Mouse (Mus musculus): ENCODE measurements around the gene Ttc3. TPM values are rescaled to one million over a fixed set of nuclear protein-coding genes. Genes with fewer than 3 reads are reported as not detected.

Ttc3 gene
- polyA plus RNA-seq, 1 experiment = 7.4 TPM

DNA sequence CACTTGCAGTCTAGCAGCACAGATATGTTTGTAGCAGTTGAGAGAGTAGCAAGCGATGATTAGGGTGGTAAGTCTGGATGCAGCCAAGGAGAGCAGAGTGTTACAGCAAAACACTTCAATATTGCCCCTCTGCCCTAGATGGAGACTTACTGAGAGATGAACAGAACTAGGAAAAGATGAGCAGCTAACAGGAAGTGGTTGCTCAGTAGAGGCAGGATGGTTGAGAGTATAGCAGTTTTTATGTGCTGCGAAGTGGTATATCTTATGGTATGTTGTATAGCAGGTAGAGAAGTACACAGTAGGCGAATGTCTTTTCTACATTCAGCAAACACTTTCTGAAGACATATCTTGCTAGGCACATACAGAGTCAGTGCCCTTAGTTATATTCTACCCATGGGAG lies 12.9 kb downstream of the Ttc3 start:
- Histone ChIP-seq H3K4me1 (ENCODE audit: control insufficient read depth, insufficient read depth, insufficient read length, low read length) (no peaks in the 10 kb centered on the region), H3K27me3 (ENCODE audit: control insufficient read depth, insufficient read depth, low read length) (no peaks in the 10 kb centered on the region), H3K27ac (ENCODE audit: insufficient read depth, low read depth, low read length) (no peak overlapping the region), H3K36me3 (ENCODE audit: control insufficient read depth, insufficient read depth, low read length) (no peaks in the 10 kb centered on the region), H3K4me3 (ENCODE audit: low read depth, low read length) (no peak overlapping the region)
- TF ChIP-seq CTCF (IDR thresholded peaks at IDR 0.05; ENCODE audit: extremely low read depth, insufficient read length, insufficient replicate concordance, low read depth, low read length) = no peak
- no peak for TF ChIP-seq POLR2A (IDR thresholded peaks at IDR 0.05; ENCODE audit: low read depth, low read length)
- 93% methylated on average over 3 of the region's 3 CpGs for WGBS

DNA sequence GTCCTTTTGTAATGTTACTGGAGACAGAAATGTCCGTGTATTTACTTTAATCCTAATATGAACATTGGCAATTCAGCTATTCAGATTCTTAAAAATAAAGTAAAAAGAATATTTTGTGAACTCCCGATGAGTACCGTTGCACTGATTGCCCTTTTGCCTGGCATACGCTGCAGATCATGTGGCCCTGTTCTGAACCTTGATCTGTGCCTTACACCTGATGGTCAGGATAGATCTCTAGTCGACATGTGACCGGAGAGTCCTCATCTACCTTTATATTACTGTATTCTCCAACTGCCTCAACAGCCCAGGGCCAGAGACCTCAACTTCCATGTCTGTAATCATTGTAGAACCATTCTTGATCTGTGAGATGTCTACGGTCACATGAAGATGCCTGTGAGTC lies 17.3 kb downstream of the Ttc3 start:
- Histone ChIP-seq H3K27me3 (ENCODE audit: control insufficient read depth, insufficient read depth, low read length) (no peaks in the 10 kb centered on the region), H3K27ac (ENCODE audit: insufficient read depth, low read depth, low read length) (no peak overlapping the region), H3K4me3 (ENCODE audit: low read depth, low read length) (no peak overlapping the region), H3K4me1 (ENCODE audit: control insufficient read depth, insufficient read depth, insufficient read length, low read length) (no peaks in the 10 kb centered on the region), H3K36me3 (ENCODE audit: control insufficient read depth, insufficient read depth, low read length) (no peaks in the 10 kb centered on the region; the same call in 1 of the 2 replicates)
- TF ChIP-seq POLR2A (IDR thresholded peaks at IDR 0.05; ENCODE audit: low read depth, low read length) (no peak), CTCF (IDR thresholded peaks at IDR 0.05; ENCODE audit: extremely low read depth, insufficient read length, insufficient replicate concordance, low read depth, low read length) (no peak)
- WGBS = 70% methylated on average over 7 of the region's 7 CpGs

DNA sequence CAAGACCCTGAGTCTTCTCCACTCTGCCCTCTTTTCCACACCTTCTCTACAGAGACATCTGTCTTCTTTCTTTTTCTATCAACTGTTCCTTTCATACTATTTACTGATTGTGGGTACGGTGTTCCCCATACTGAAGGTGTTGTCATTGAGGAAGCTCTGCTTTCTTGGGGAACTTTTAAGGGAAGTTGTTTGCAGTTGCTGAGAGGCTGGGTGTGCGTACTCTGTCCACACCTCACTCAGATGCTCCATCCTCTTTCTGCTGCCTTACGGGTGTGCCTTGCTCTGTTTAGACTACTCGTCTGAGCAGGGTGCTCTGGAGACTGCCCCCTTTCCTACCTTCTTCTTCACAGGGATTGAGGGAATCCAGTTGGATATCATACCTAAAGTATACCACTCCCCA lies 21.9 kb downstream of the Ttc3 start:
- 79% methylated on average over 4 of the region's 4 CpGs for WGBS
- H3K4me3 ChIP-seq (ENCODE audit: low read depth, low read length) = no peak overlapping the region
- peaks cover 2% of the 10 kb centered on the region; the same call in 1 of the 2 replicates for H3K4me1 ChIP-seq (ENCODE audit: control insufficient read depth, insufficient read depth, insufficient read length, low read length)
- H3K27ac ChIP-seq (ENCODE audit: insufficient read depth, low read depth, low read length) = no peak overlapping the region
- peaks cover 6% of the 10 kb centered on the region for H3K36me3 ChIP-seq (ENCODE audit: control insufficient read depth, insufficient read depth, low read length)
- TF ChIP-seq CTCF (IDR thresholded peaks at IDR 0.05; ENCODE audit: extremely low read depth, insufficient read length, insufficient replicate concordance, low read depth, low read length) (no peak), POLR2A (IDR thresholded peaks at IDR 0.05; ENCODE audit: low read depth, low read length) (no peak)
- no peaks in the 10 kb centered on the region for H3K27me3 ChIP-seq (ENCODE audit: control insufficient read depth, insufficient read depth, low read length)

DNA sequence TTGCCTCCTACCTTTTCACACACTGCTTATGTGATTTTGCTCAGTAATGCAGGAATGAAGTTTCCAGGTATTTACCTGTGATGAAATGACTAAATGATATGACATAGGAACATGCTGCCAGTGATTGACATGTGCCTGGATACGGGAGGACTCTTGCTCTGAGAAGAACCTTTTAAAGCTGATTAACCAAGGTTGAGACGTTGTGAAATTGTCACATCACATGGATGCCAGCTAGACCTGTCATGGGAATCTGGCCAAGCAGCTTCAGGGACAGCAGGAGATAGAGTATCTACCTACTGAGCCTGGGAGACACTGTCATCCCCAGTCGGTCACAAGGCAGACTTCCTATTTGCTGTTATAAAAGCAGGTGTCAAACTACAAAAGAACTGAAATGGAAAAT lies 24.6 kb downstream of the Ttc3 start:
- peaks cover 2% of the 10 kb centered on the region; the same call in 1 of the 2 replicates for H3K4me1 ChIP-seq (ENCODE audit: control insufficient read depth, insufficient read depth, insufficient read length, low read length)
- no peak overlapping the region for H3K4me3 ChIP-seq (ENCODE audit: low read depth, low read length)
- no peak overlapping the region for H3K27ac ChIP-seq (ENCODE audit: insufficient read depth, low read depth, low read length)
- TF ChIP-seq CTCF (IDR thresholded peaks at IDR 0.05; ENCODE audit: extremely low read depth, insufficient read length, insufficient replicate concordance, low read depth, low read length) (no peak), POLR2A (IDR thresholded peaks at IDR 0.05; ENCODE audit: low read depth, low read length) (no peak)
- H3K36me3 ChIP-seq (ENCODE audit: control insufficient read depth, insufficient read depth, low read length) = peaks cover 6% of the 10 kb centered on the region
- WGBS = 74% methylated on average over 3 of the region's 3 CpGs
- no peaks in the 10 kb centered on the region for H3K27me3 ChIP-seq (ENCODE audit: control insufficient read depth, insufficient read depth, low read length)

DNA sequence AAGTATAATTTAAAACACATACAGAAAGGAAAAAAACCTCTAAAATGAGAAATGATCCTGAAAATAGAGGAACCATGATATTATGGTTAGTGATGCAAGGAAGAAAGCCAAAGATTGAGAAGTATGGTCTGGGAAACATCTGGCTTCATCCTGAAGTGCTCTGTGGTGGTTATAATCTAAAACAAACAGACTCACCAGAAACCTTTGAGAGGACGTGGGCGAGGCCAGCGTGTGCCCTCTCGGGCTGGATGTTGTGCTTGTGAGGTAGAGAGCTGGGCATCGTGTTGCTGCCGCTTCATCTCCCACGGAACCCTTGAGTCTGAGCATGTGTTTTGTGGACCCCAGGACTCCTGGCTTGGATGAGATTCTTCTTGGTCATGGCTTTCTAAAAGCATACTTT lies 26.2 kb downstream of the Ttc3 start:
- Histone ChIP-seq H3K4me3 (ENCODE audit: low read depth, low read length) (no peak overlapping the region), H3K27me3 (ENCODE audit: control insufficient read depth, insufficient read depth, low read length) (no peaks in the 10 kb centered on the region), H3K4me1 (ENCODE audit: control insufficient read depth, insufficient read depth, insufficient read length, low read length) (peaks cover 2% of the 10 kb centered on the region; the same call in 1 of the 2 replicates), H3K36me3 (ENCODE audit: control insufficient read depth, insufficient read depth, low read length) (peaks cover 6% of the 10 kb centered on the region), H3K27ac (ENCODE audit: insufficient read depth, low read depth, low read length) (no peak overlapping the region)
- 47% methylated on average over 7 of the region's 7 CpGs for WGBS
- TF ChIP-seq CTCF (IDR thresholded peaks at IDR 0.05; ENCODE audit: extremely low read depth, insufficient read length, insufficient replicate concordance, low read depth, low read length) = no peak
- no peak for TF ChIP-seq POLR2A (IDR thresholded peaks at IDR 0.05; ENCODE audit: low read depth, low read length)

DNA sequence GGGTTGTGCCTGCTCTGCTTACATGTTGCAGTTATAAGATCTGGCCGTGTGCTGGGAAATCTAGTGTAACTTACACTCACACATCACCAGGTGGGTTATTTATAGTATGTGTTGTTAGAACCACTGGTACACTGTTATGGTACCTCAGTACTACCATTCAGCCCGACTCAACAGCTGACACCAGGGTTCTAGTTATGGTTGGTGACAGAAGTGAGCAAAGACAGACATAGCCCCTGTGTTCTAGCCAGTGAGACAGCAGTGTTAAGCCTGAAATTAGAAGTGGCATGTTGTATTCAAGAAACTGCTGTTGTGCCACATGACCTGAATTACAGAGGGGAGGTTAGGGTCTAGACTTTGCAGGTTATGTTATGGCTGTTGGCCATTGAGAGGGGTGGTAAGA lies 28.7 kb downstream of the Ttc3 start:
- TF ChIP-seq POLR2A (IDR thresholded peaks at IDR 0.05; ENCODE audit: low read depth, low read length) (no peak), CTCF (IDR thresholded peaks at IDR 0.05; ENCODE audit: extremely low read depth, insufficient read length, insufficient replicate concordance, low read depth, low read length) (no peak)
- H3K36me3 ChIP-seq (ENCODE audit: control insufficient read depth, insufficient read depth, low read length) = peaks cover 9% of the 10 kb centered on the region
- H3K4me3 ChIP-seq (ENCODE audit: low read depth, low read length) = no peak overlapping the region
- WGBS = 84% methylated on average over 2 of the region's 2 CpGs
- no peak overlapping the region for H3K27ac ChIP-seq (ENCODE audit: insufficient read depth, low read depth, low read length)
- peaks cover 2% of the 10 kb centered on the region; the same call in 1 of the 2 replicates for H3K4me1 ChIP-seq (ENCODE audit: control insufficient read depth, insufficient read depth, insufficient read length, low read length)
- H3K27me3 ChIP-seq (ENCODE audit: control insufficient read depth, insufficient read depth, low read length) = no peaks in the 10 kb centered on the region

DNA sequence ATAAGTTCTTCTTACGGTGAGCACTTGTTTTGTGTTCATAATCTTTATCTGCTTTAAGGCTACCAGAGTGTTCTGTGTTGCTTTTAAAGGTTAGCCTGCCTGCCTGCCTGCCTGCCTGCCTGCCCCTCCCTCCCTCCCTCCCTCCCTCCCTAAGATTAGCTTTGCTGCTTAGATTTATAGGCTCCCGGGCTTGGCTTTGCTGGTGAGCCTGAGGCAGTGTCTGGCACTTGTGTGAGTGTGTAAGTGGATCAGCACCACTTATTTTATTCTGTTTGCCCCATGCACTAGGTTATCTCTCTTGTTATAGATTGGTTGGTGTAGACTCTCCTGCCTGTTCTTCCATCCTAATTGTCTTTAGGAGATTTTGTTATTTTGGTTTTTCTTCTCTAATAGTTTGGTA lies 31.2 kb downstream of the Ttc3 start:
- H3K4me1 ChIP-seq (ENCODE audit: control insufficient read depth, insufficient read depth, insufficient read length, low read length) = peaks cover 2% of the 10 kb centered on the region; the same call in 1 of the 2 replicates
- TF ChIP-seq CTCF (IDR thresholded peaks at IDR 0.05; ENCODE audit: extremely low read depth, insufficient read length, insufficient replicate concordance, low read depth, low read length) = no peak
- no peak for TF ChIP-seq POLR2A (IDR thresholded peaks at IDR 0.05; ENCODE audit: low read depth, low read length)
- H3K4me3 ChIP-seq (ENCODE audit: low read depth, low read length) = no peak overlapping the region
- WGBS = 39% methylated on average over 2 of the region's 2 CpGs
- H3K27me3 ChIP-seq (ENCODE audit: control insufficient read depth, insufficient read depth, low read length) = no peaks in the 10 kb centered on the region
- no peak overlapping the region for H3K27ac ChIP-seq (ENCODE audit: insufficient read depth, low read depth, low read length)
- H3K36me3 ChIP-seq (ENCODE audit: control insufficient read depth, insufficient read depth, low read length) = peaks cover 4% of the 10 kb centered on the region
